Mouse (Mus musculus) E14TG2a.4 (cell line): ENCODE data around the gene Fam155a.

Experiments used
- CTCF ChIP-seq: conservative IDR thresholded peaks from 2 replicates; pipeline ENCODE4 v1.5.1; 2014; ENCODE audit warnings: low read length
- NANOG ChIP-seq: IDR thresholded peaks from 2 replicates; pipeline ENCODE4 v1.6.1; 2014; ENCODE audit warnings: borderline replicate concordance, low read length, mixed read lengths
- POU5F1 ChIP-seq: IDR thresholded peaks from 2 replicates; pipeline ENCODE4 v1.6.1; 2014; ENCODE audit warnings: low read length, borderline replicate concordance

DNA sequence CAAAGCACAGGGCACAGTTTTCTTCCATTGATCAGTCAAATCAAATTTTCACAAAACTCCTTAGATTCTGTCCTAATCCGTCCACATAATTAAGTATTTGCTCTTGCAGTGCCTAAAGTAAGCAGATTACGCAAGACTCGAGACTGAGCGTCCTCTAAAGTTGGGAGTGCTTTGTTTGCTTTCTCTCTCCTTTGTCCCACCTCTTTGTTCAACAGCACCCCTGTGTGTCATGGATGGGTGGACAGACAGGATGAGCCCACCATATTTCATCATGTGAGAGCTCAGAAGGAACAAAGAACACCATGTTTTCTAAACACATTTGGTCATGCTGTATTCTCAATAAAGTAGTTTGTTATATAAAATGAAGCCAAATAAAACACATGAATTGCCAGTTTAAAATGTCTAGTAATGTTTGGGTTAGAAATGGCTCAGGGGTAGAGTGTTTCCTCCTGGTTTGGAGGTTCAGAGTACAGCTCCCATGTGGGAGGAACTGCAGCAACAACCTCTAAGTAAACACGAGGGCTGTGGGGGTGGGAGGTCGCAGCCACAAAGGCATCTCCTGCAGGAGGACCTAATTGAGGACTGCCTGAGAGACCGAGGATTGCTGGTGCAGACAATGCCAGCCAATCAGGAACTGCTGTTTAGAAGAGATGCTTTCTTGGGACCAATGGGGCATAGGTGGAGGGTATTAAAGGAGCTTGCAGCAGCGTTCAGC is 482.8 kb downstream of the Fam155a start:
- no peak for TF ChIP-seq CTCF
- no peak for TF ChIP-seq POU5F1
- no peak for TF ChIP-seq NANOG
